In the genomic region with DNA sequence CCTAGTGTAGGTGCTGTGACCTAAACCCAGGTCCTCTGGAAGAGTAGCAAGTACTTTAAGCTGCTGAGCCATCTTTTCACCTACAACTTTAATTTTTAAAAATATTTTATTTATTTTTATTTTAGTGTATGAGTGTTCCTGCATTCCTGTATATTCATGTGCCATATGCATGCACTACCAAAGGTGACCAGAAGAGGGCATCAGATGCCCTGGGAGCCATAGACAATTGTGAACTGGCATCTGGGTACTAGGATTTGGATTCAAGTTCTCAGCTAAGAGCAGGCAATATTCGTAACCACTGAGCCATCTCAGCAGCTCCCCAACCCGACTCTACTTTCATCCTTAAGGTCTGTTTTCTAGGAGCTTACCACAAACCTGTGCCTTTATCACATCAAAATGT, we compare ENCODE assay signal across 8 mouse cellular contexts. TPM values are rescaled to one million over a fixed set of nuclear protein-coding genes. Genes with fewer than 3 reads are reported as not detected.
A peak's percentile ranks its signal among the peaks of the same experiment; 100 is the strongest.
DNase-seq lines count a peak whose midpoint lies in the region; ATAC-seq and TF ChIP-seq lines count a peak whose summit lies in the region.

No protein-coding gene starts in this region.

- in situ Hi-C loops in Patski (cut with MboI; ENCODE audit: low pct_unique_long_range_greater_than_20kb) = no loop called here

- no peak overlapping the region for H3K9ac ChIP-seq in intestine, postnatal 0 days (ENCODE audit: low read depth, low read length)
- no peak overlapping the region for H3K9ac ChIP-seq in intestine, embryonic 16.5 days (ENCODE audit: low read depth, low read length)

- 87% methylated on average over 2 of the region's 2 CpGs for WGBS in intestine, postnatal 0 days
- 93% methylated on average over 2 of the region's 2 CpGs for WGBS in intestine, embryonic 16.5 days

- DNase-seq in CD8-positive naive resting alpha-beta T cell, adult 2 months (ENCODE audit: low read depth in 2 of 2, low spot score in 2 of 2) = peak; percentile 29 to 55
- no peak for DNase-seq in Patski (ENCODE audit: low read depth, low spot score)
- DNase-seq in embryo, embryonic 10 days (ENCODE audit: low spot score) = peak; percentile 71
- DNase-seq in kidney, postnatal 4 days = peak; percentile 64 to 66
- no peak for DNase-seq in urinary bladder, postnatal 4 days (ENCODE audit: low spot score in 2 of 2)

- TF ChIP-seq CTCF in intestine, postnatal 0 days (IDR thresholded peaks at IDR 0.05; ENCODE audit: low read depth) = peak; percentile 81
- TF ChIP-seq CTCF in Patski (IDR thresholded peaks at IDR 0.05) = peak; percentile 88

- no peak overlapping the region for H3K4me2 ChIP-seq in intestine, postnatal 0 days (replicated peaks; ENCODE audit: low read depth)
- no peak overlapping the region for H3K4me2 ChIP-seq in intestine, embryonic 16.5 days (ENCODE audit: low read depth, low read length)

- no peaks in the 10 kb centered on the region for H3K27me3 ChIP-seq in intestine, postnatal 0 days (replicated peaks; ENCODE audit: control insufficient read depth, insufficient read depth, low read length)
- H3K27me3 ChIP-seq in intestine, embryonic 16.5 days (replicated peaks; ENCODE audit: control insufficient read depth, insufficient read depth, low read length) = no peaks in the 10 kb centered on the region
- H3K27me3 ChIP-seq in Patski = no peaks in the 10 kb centered on the region

- CTCF ChIA-PET in Patski (lab: Charles Lee) = interaction anchor here (0.8 to 2.3 kb wide), 11 partner anchors 11 to 412 kb away, joined by 3 to 13 read pairs (median 3); a partner anchor contains a TSS

- H3K4me1 ChIP-seq in intestine, postnatal 0 days (replicated peaks; ENCODE audit: control insufficient read depth, insufficient read depth, low read length) = no peaks in the 10 kb centered on the region
- H3K4me1 ChIP-seq in intestine, embryonic 16.5 days (ENCODE audit: control insufficient read depth, insufficient read depth, low read length) = no peaks in the 10 kb centered on the region

- no peak overlapping the region for H3K4me3 ChIP-seq in intestine, postnatal 0 days (ENCODE audit: low read depth, low read length)
- no peak overlapping the region for H3K4me3 ChIP-seq in intestine, embryonic 16.5 days (ENCODE audit: low read length)

- no peak for ATAC-seq in intestine, postnatal 0 days
- ATAC-seq in intestine, embryonic 16.5 days = no peak
- ATAC-seq in Patski = no peak
- ATAC-seq in monocyte, adult 5-6 weeks (replicated peaks; ENCODE audit: insufficient number of reproducible peaks, low FRiP score, low TSS enrichment, poor library complexity, severe bottlenecking) = 0 out of 2 replicates have a peak, but pooled peaks have one; percentile 41

- no peaks in the 10 kb centered on the region for H3K9me3 ChIP-seq in intestine, postnatal 0 days (ENCODE audit: control insufficient read depth)
- H3K9me3 ChIP-seq in intestine, embryonic 16.5 days (ENCODE audit: control insufficient read depth, low read length) = no peaks in the 10 kb centered on the region

- H3K36me3 ChIP-seq in intestine, postnatal 0 days (ENCODE audit: control insufficient read depth, insufficient read depth) = peaks cover 96% of the 10 kb centered on the region
- peaks cover 40% of the 10 kb centered on the region for H3K36me3 ChIP-seq in intestine, embryonic 16.5 days (ENCODE audit: control insufficient read depth, insufficient read depth, low read length)

- POLR2A ChIA-PET in Patski (lab: Charles Lee) = interaction anchor here (1.2 kb wide), 1 partner anchor 33 kb away, joined by 3 read pairs; no protein-coding TSS in a partner anchor

- H3K27ac ChIP-seq in intestine, postnatal 0 days (ENCODE audit: low read depth, low read length) = no peak overlapping the region
- H3K27ac ChIP-seq in intestine, embryonic 16.5 days (ENCODE audit: low read length) = no peak overlapping the region

RNA-seq across cellular contexts. Expression of a gene that starts 32.7 kb away (rescaled TPM):
- 6.8 and 8.0 TPM in 2 replicates for polyA plus RNA-seq in intestine, postnatal 0 days (2015; fragmentation: Nextera tagmentation; extraction: Ambion mirVana)
- 15.8 and 18.8 TPM in 2 replicates for polyA plus RNA-seq in intestine, embryonic 16.5 days (2015; fragmentation: Nextera tagmentation; extraction: Ambion mirVana)
- polyA plus RNA-seq in Patski (2021) = 59.9 TPM
- 24.3 to 36.0 TPM (median 28.8 TPM) in 3 replicates for total RNA-seq in monocyte, adult 5-6 weeks (2017)

RNA-seq across cellular contexts. Expression of a gene that starts 32.8 kb away (rescaled TPM):
- 2.6 and 3.1 TPM in 2 replicates for polyA plus RNA-seq in intestine, postnatal 0 days (2015; fragmentation: Nextera tagmentation; extraction: Ambion mirVana)
- polyA plus RNA-seq in intestine, embryonic 16.5 days (2015; fragmentation: Nextera tagmentation; extraction: Ambion mirVana) = 6.0 and 7.0 TPM in 2 replicates
- 11.6 TPM for polyA plus RNA-seq in Patski (2021)
- 10.9 to 14.0 TPM (median 12.3 TPM) in 3 replicates for total RNA-seq in monocyte, adult 5-6 weeks (2017)

Comparison
In these comparisons a context has a peak if more than half of its experiments do, and no peak if none do; other contexts are left out.
1. DNase-seq: peak in CD8-positive naive resting alpha-beta T cell, adult 2 months (2 of 2), embryo, embryonic 10 days (single experiment) and kidney, postnatal 4 days (2 of 2); none in Patski (single experiment) and urinary bladder, postnatal 4 days (0 of 2).